8 mouse cellular contexts compared by ENCODE assay signal in genomic region chr3:100821276-100821675, GRCm38 (mm10). TPM values are rescaled to one million over a fixed set of nuclear protein-coding genes. Genes with fewer than 3 reads are reported as not detected.
DNase-seq lines count a peak whose midpoint lies in the region; ATAC-seq lines count a peak whose summit lies in the region.
"Had no signal": no experiment of that assay in that cellular context is flagged by ENCODE, and none has a peak within 500 bp of the region (broad histone marks: within the 10 kb centered on the region; RNA-seq: fewer than 3 reads in every experiment).

No protein-coding gene starts in this region.

- peaks cover 3% of the 10 kb centered on the region; the same call in 1 of the 2 replicates for H3K4me1 ChIP-seq in intestine, embryonic 14.5 days (replicated peaks; ENCODE audit: control insufficient read depth, insufficient read depth, low read length)
- H3K4me1 ChIP-seq in neural tube, embryonic 15.5 days: peaks cover 8% of the 10 kb centered on the region

- H3K36me3 ChIP-seq in intestine, embryonic 14.5 days (ENCODE audit: control insufficient read depth, insufficient read depth, low read length): no peaks in the 10 kb centered on the region
- H3K36me3 ChIP-seq in neural tube, embryonic 15.5 days: no peaks in the 10 kb centered on the region

- H3K27me3 ChIP-seq in intestine, embryonic 14.5 days (replicated peaks; ENCODE audit: control insufficient read depth, insufficient read depth, low read length): no peaks in the 10 kb centered on the region
- no peaks in the 10 kb centered on the region for H3K27me3 ChIP-seq in neural tube, embryonic 15.5 days (replicated peaks)

- H3K9ac ChIP-seq in intestine, embryonic 14.5 days (ENCODE audit: low read length): no peak overlapping the region
- no peak overlapping the region for H3K9ac ChIP-seq in neural tube, embryonic 15.5 days (replicated peaks)

- peak; percentile 5 for DNase-seq in right cerebral cortex, adult 18-20 months
- no peak for DNase-seq in right cerebral cortex, postnatal 25 days
- DNase-seq in embryo, embryonic 10.5 days (ENCODE audit: low spot score): peak; percentile 59
- peak; percentile 52 for DNase-seq in intestine, embryonic 14.5 days (ENCODE audit: low spot score)
- no peak for DNase-seq in right cerebral cortex, postnatal 10 days (ENCODE audit: low spot score in 2 of 2)
- DNase-seq in heart, adult 8-10 months (ENCODE audit: low spot score): no peak

- H3K4me2 ChIP-seq in intestine, embryonic 14.5 days (ENCODE audit: low read length): no peak overlapping the region
- no peak overlapping the region for H3K4me2 ChIP-seq in neural tube, embryonic 15.5 days

- H3K4me3 ChIP-seq in intestine, embryonic 14.5 days (ENCODE audit: low read depth, low read length): no peak overlapping the region
- no peak overlapping the region for H3K4me3 ChIP-seq in neural tube, embryonic 15.5 days (replicated peaks)
- H3K4me3 ChIP-seq: myocyte had no signal

- peak; percentile 47; the same call in 1 of the 2 replicates for ATAC-seq in intestine, embryonic 14.5 days (replicated peaks; ENCODE audit: low FRiP score, low TSS enrichment, low read depth)
- ATAC-seq in neural tube, embryonic 15.5 days (ENCODE audit: low FRiP score): peak; percentile 71

- H3K9me3 ChIP-seq in intestine, embryonic 14.5 days (ENCODE audit: control insufficient read depth, low read length): no peaks in the 10 kb centered on the region
- H3K9me3 ChIP-seq in neural tube, embryonic 15.5 days (replicated peaks): no peaks in the 10 kb centered on the region

- peak overlapping the region; percentile 70 for H3K27ac ChIP-seq in intestine, embryonic 14.5 days (ENCODE audit: low read depth)
- H3K27ac ChIP-seq in neural tube, embryonic 15.5 days (replicated peaks): peak overlapping the region; percentile 68

- 53% methylated on average over 2 of the region's 2 CpGs for WGBS in intestine, embryonic 14.5 days
- WGBS in neural tube, embryonic 15.5 days: 42% methylated on average over 2 of the region's 2 CpGs

RNA-seq across cellular contexts. Expression of gene Vtcn1, which starts 4.0 kb away (rescaled TPM):
- 0.31 and 0.32 TPM in 2 replicates for polyA plus RNA-seq in intestine, embryonic 14.5 days (2014; fragmentation: Nextera tagmentation; extraction: Ambion mirVana)
- 0.11 TPM in 1 of 2 replicates, not detected in the other for polyA plus RNA-seq in neural tube, embryonic 15.5 days (2015; fragmentation: Nextera tagmentation; extraction: Ambion mirVana)
- under 1 TPM; 0.22 to 0.75 (median 0.38) TPM for total RNA-seq in heart, adult 8-10 months (2022)

Comparison
In these comparisons a context has a peak if more than half of its experiments do, and no peak if none do; other contexts are left out.
1. DNase-seq: peak in right cerebral cortex, adult 18-20 months (single experiment), embryo, embryonic 10.5 days (single experiment) and intestine, embryonic 14.5 days (single experiment); none in right cerebral cortex, postnatal 25 days (single experiment), right cerebral cortex, postnatal 10 days (0 of 2) and heart, adult 8-10 months (single experiment).